Mouse (Mus musculus) MEL (cell line): Measurements from ENCODE around the gene Sub1. TPM values are rescaled to one million over a fixed set of nuclear protein-coding genes. Genes with fewer than 3 reads are reported as not detected.

Experiments used
- DNase-seq: peaks from one replicate; pipeline ENCODE4 v3.0.0; 2011; ENCODE audit warnings: low read depth, low spot score
- H3K27ac ChIP-seq: 2 replicates; pipeline ENCODE4 v1.5.1; 2012; ENCODE audit warnings: low read depth, mild to moderate bottlenecking, control low read depth, low read length, moderate library complexity; ENCODE audit not compliant: control insufficient read depth
- H3K27me3 ChIP-seq, 2 experiments: fragments of 150-350 bp in 1 of 2; sonication (generic) in 1 of 2; 2 replicates each; pipeline ENCODE4 v1.6.1; 2012; ENCODE audit warnings: low read length in 2 of 2, mild to moderate bottlenecking in 2 of 2, improper control_type of control experiment in 1 of 2, moderate library complexity in 1 of 2; ENCODE audit not compliant: insufficient read depth in 2 of 2, control insufficient read depth in 1 of 2
- H3K36me3 ChIP-seq, 2 experiments: 2 replicates each; pipeline ENCODE4 v1.6.1; 2012 to 2014; ENCODE audit warnings: low read length in 2 of 2, improper control_type of control experiment in 1 of 2, inconsistent platforms in 1 of 2, mild to moderate bottlenecking in 1 of 2; ENCODE audit not compliant: insufficient read depth in 2 of 2, control insufficient read depth in 1 of 2
- H3K4me1 ChIP-seq, 2 experiments: fragments of 150-350 bp in 1 of 2; sonication (generic) in 1 of 2; 2 replicates each; pipeline ENCODE4 v1.6.1; 2012; ENCODE audit warnings: low read length in 2 of 2, improper control_type of control experiment in 1 of 2, mild to moderate bottlenecking in 1 of 2; ENCODE audit not compliant: insufficient read depth in 2 of 2, control insufficient read depth in 1 of 2
- H3K4me3 ChIP-seq, 2 experiments: fragments of 150-350 bp in 1 of 2; sonication (generic) in 1 of 2; 2 replicates each; pipeline ENCODE4 v1.5.1; 2012; ENCODE audit warnings: low read depth in 2 of 2, low read length in 2 of 2, mild to moderate bottlenecking in 2 of 2, moderate library complexity in 2 of 2, control low read depth in 1 of 2, improper control_type of control experiment in 1 of 2; ENCODE audit not compliant: control insufficient read depth in 1 of 2, insufficient read depth in 1 of 2
- H3K79me2 ChIP-seq: 2 replicates; pipeline ENCODE4 v1.6.1; 2012; ENCODE audit warnings: mild to moderate bottlenecking, low read length, moderate library complexity; ENCODE audit not compliant: control insufficient read depth, poor library complexity, insufficient read depth
- H3K9ac ChIP-seq: 2 replicates; pipeline ENCODE4 v1.6.1; 2012; ENCODE audit warnings: low read depth, mild to moderate bottlenecking, control low read depth, low read length, moderate library complexity; ENCODE audit not compliant: control insufficient read depth, poor library complexity, severe bottlenecking
- H3K9me3 ChIP-seq: fragments of 150-350 bp; sonication (generic); replicated peaks from 2 replicates; pipeline ENCODE4 v1.6.1; 2012; ENCODE audit warnings: mild to moderate bottlenecking, low read length, improper control_type of control experiment, moderate library complexity; ENCODE audit not compliant: insufficient read depth
- BHLHE40 ChIP-seq: IDR thresholded peaks from 2 replicates; pipeline ENCODE4 v1.6.1; 2012; ENCODE audit warnings: low read depth, mild to moderate bottlenecking, inconsistent platforms, low read length, improper control_type of control experiment, borderline replicate concordance
- CHD1 ChIP-seq: IDR thresholded peaks from 2 replicates; pipeline ENCODE4 v1.6.1; 2012; ENCODE audit warnings: low read depth, mild to moderate bottlenecking, inconsistent platforms, low read length, improper control_type of control experiment
- CTCF ChIP-seq, 3 experiments: IDR thresholded peaks in 2 of 3; conservative IDR thresholded peaks in 1 of 3; 2 replicates each; pipeline ENCODE4 v1.5.1; 2011 to 2012; ENCODE audit warnings: low read length in 3 of 3, low read depth in 2 of 3, mild to moderate bottlenecking in 2 of 3, improper control_type of control experiment in 1 of 3, inconsistent platforms in 1 of 3, mixed read lengths in 1 of 3, moderate library complexity in 1 of 3; ENCODE audit not compliant: control insufficient read depth in 1 of 3, insufficient read depth in 1 of 3, poor library complexity in 1 of 3, severe bottlenecking in 1 of 3
- E2F4 ChIP-seq: IDR thresholded peaks from 2 replicates; pipeline ENCODE4 v1.6.1; 2011; ENCODE audit warnings: low read depth, low read length, improper control_type of control experiment, borderline replicate concordance
- ELF1 ChIP-seq: IDR thresholded peaks from 2 replicates; pipeline ENCODE4 v1.6.1; 2014; ENCODE audit warnings: low read depth, mild to moderate bottlenecking, inconsistent platforms, low read length, improper control_type of control experiment, moderate library complexity
- ETS1 ChIP-seq: IDR thresholded peaks from 2 replicates; pipeline ENCODE4 v1.6.1; 2012; ENCODE audit warnings: low read depth, mild to moderate bottlenecking, inconsistent platforms, low read length, improper control_type of control experiment, moderate library complexity
- GABPA ChIP-seq: IDR thresholded peaks from 2 replicates; pipeline ENCODE4 v1.6.1; 2012; ENCODE audit warnings: low read depth, mild to moderate bottlenecking, inconsistent platforms, low read length, improper control_type of control experiment, moderate library complexity
- HCFC1 ChIP-seq: IDR thresholded peaks from 2 replicates; pipeline ENCODE4 v1.6.1; 2012; ENCODE audit warnings: low read depth, mild to moderate bottlenecking, inconsistent platforms, low read length, improper control_type of control experiment, moderate library complexity
- JUND ChIP-seq: IDR thresholded peaks from 2 replicates; pipeline ENCODE4 v1.6.1; 2011; ENCODE audit warnings: low read depth, mild to moderate bottlenecking, improper control_type of control experiment, low read length
- KAT2A ChIP-seq: conservative IDR thresholded peaks from 2 replicates; pipeline ENCODE4 v1.6.1; 2012; ENCODE audit warnings: low read depth, low read length, improper control_type of control experiment, inconsistent platforms
- MAFK ChIP-seq: IDR thresholded peaks from 2 replicates; pipeline ENCODE4 v1.6.1; 2011; ENCODE audit warnings: low read depth, mild to moderate bottlenecking, low read length, improper control_type of control experiment, borderline replicate concordance
- MAZ ChIP-seq: IDR thresholded peaks from 2 replicates; pipeline ENCODE4 v1.6.1; 2012; ENCODE audit warnings: low read depth, mild to moderate bottlenecking, inconsistent platforms, low read length, improper control_type of control experiment
- MEF2A ChIP-seq: IDR thresholded peaks from 2 replicates; pipeline ENCODE4 v1.6.1; 2014; ENCODE audit warnings: low read depth, mild to moderate bottlenecking, inconsistent platforms, low read length, improper control_type of control experiment; ENCODE audit not compliant: poor library complexity, insufficient replicate concordance, severe bottlenecking; ENCODE audit errors: extremely low read depth
- MXI1 ChIP-seq: IDR thresholded peaks from 2 replicates; pipeline ENCODE4 v1.6.1; 2011; ENCODE audit warnings: mild to moderate bottlenecking, low read depth, low read length, improper control_type of control experiment
- MYC ChIP-seq: IDR thresholded peaks from 2 replicates; pipeline ENCODE4 v1.6.1; 2011; ENCODE audit warnings: low read depth, mild to moderate bottlenecking, low read length, improper control_type of control experiment, moderate library complexity
- NELFE ChIP-seq: IDR thresholded peaks from 2 replicates; pipeline ENCODE4 v1.6.1; 2011; ENCODE audit warnings: low read depth, low read length, improper control_type of control experiment
- NRF1 ChIP-seq: IDR thresholded peaks from 2 replicates; pipeline ENCODE4 v1.6.1; 2014; ENCODE audit warnings: low read depth, mild to moderate bottlenecking, inconsistent platforms, low read length, improper control_type of control experiment, moderate library complexity; ENCODE audit not compliant: poor library complexity, insufficient read depth, severe bottlenecking
- POLR2A ChIP-seq, 2 experiments: IDR thresholded peaks; 2 replicates each; pipeline ENCODE4 v1.6.1; 2011 to 2012; ENCODE audit warnings: low read length in 2 of 2, mild to moderate bottlenecking in 2 of 2, control low read depth in 1 of 2, improper control_type of control experiment in 1 of 2, low read depth in 1 of 2, moderate library complexity in 1 of 2; ENCODE audit not compliant: control insufficient read depth in 1 of 2, insufficient read depth in 1 of 2, poor library complexity in 1 of 2
- POLR2AphosphoS2 ChIP-seq: IDR thresholded peaks from 2 replicates; pipeline ENCODE4 v1.6.1; 2011; ENCODE audit warnings: low read length, improper control_type of control experiment
- RAD21 ChIP-seq: IDR thresholded peaks from 2 replicates; pipeline ENCODE4 v1.6.1; 2011; ENCODE audit warnings: mild to moderate bottlenecking, low read depth, low read length, improper control_type of control experiment
- SIN3A ChIP-seq: IDR thresholded peaks from 2 replicates; pipeline ENCODE4 v1.6.1; 2012; ENCODE audit warnings: low read length, improper control_type of control experiment, inconsistent platforms
- SMC3 ChIP-seq: IDR thresholded peaks from 2 replicates; pipeline ENCODE4 v1.6.1; 2011; ENCODE audit warnings: low read depth, low read length, improper control_type of control experiment
- TAL1 ChIP-seq: IDR thresholded peaks from 2 replicates; pipeline ENCODE4 v1.6.1; 2012; ENCODE audit warnings: mild to moderate bottlenecking, inconsistent platforms, low read length, moderate library complexity, mixed read lengths
- TBP ChIP-seq: IDR thresholded peaks from 2 replicates; pipeline ENCODE4 v1.8.0; 2011; ENCODE audit warnings: low read depth, low read length, improper control_type of control experiment
- TCF12 ChIP-seq: IDR thresholded peaks from 2 replicates; pipeline ENCODE4 v1.6.1; 2014; ENCODE audit warnings: low read depth, mild to moderate bottlenecking, inconsistent platforms, low read length, improper control_type of control experiment, moderate library complexity
- UBTF ChIP-seq: IDR thresholded peaks from 2 replicates; pipeline ENCODE4 v1.6.1; 2012; ENCODE audit warnings: low read depth, mild to moderate bottlenecking, inconsistent platforms, low read length, improper control_type of control experiment, moderate library complexity, borderline replicate concordance; ENCODE audit not compliant: insufficient read depth
- USF1 ChIP-seq: IDR thresholded peaks from 2 replicates; pipeline ENCODE4 v1.6.1; 2014; ENCODE audit warnings: low read depth, mild to moderate bottlenecking, inconsistent platforms, low read length, improper control_type of control experiment, moderate library complexity
- USF2 ChIP-seq, 2 experiments: IDR thresholded peaks; 2 replicates each; pipeline ENCODE4 v1.6.1; 2011 to 2012; ENCODE audit warnings: improper control_type of control experiment in 2 of 2, low read length in 2 of 2, borderline replicate concordance in 1 of 2, inconsistent platforms in 1 of 2, low read depth in 1 of 2, mild to moderate bottlenecking in 1 of 2; ENCODE audit not compliant: insufficient read depth in 1 of 2
- ZC3H11A ChIP-seq: IDR thresholded peaks from 2 replicates; pipeline ENCODE4 v1.6.1; 2012; ENCODE audit warnings: low read depth, mild to moderate bottlenecking, inconsistent platforms, low read length, improper control_type of control experiment
- ZKSCAN1 ChIP-seq: IDR thresholded peaks from 2 replicates; pipeline ENCODE4 v1.6.1; 2012; ENCODE audit warnings: low read depth, mild to moderate bottlenecking, inconsistent platforms, low read length, improper control_type of control experiment, moderate library complexity
- ZNF384 ChIP-seq: IDR thresholded peaks from 2 replicates; pipeline ENCODE4 v1.6.1; 2012; ENCODE audit warnings: low read depth, mild to moderate bottlenecking, inconsistent platforms, low read length, improper control_type of control experiment
- polyA plus RNA-seq, 2 experiments: library from polyadenylated mRNA; stranded (reverse) in 1 of 2; unstranded in 1 of 2; fragments of >175 nt in 1 of 2; fragments of >200 nt in 1 of 2; gene quantifications; 2 replicates each; pipeline versions ENCODE4 v1.2.1 to v1.2.4; 2012; ENCODE audit warnings: low replicate concordance in 2 of 2, low read depth in 1 of 2; ENCODE audit not compliant: insufficient read length in 2 of 2, insufficient read depth in 1 of 2, missing spikeins in 1 of 2
- total RNA-seq: library from RNA; depleted of rRNA; stranded (reverse); fragments of 300-350 nt; gene quantifications from 2 replicates; pipeline ENCODE4 v1.2.3, GENCODE M21; 2012

Sub1 gene
- total and polyA plus RNA-seq, 3 experiments, result 369 to 710 TPM; not detected in 1

- TF ChIP-seq TBP (0 out of 2 replicates have a peak, but pooled peaks have one; percentile 42), SIN3A (peak; percentile 64; the same call in 1 of the 2 replicates), UBTF (no peak), NRF1 (no peak)
These were observed 41.3 kb upstream of the Sub1 start (continued) for GRCm38 (mm10) chr15:12037866-12038625.

DNA sequence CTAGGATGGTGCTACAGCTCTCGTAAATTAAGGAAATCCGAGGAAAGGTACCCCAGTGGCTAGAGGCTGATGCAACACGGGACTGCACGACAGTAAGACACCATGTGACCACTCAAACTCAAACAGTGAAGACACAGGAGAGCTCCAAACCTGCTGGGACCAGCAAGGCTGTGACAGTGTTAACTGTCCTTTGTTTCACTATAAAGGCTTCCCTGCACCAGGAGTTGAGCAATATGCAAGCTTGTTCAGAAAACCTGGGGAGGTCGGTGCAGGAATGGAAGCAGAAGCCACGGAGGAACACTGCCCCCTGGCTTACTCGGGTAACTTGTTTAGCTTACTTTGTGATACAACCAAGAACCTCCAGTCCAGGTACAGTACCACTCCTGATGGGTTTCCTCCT is 40.4 kb upstream of the Sub1 start:
- Histone ChIP-seq H3K4me3 (peak overlapping the region; percentile 64 to 85), H3K27me3 (no peaks in the 10 kb centered on the region), H3K9ac (peak overlapping the region; percentile 84), H3K36me3 (peaks cover 0 to 20% of the 10 kb centered on the region in 2 experiments; a peak in 2 of 4 replicates), H3K4me1 (peaks cover 11 to 36% of the 10 kb centered on the region in 2 experiments), H3K9me3 (no peaks in the 10 kb centered on the region), H3K27ac (peak overlapping the region; percentile 94), H3K79me2 (no peaks in the 10 kb centered on the region; the same call in 1 of the 2 replicates)
- DNase-seq, result peak; percentile 89
- no peak for TF ChIP-seq UBTF
- TF ChIP-seq ETS1, result peak; percentile 67
- TF ChIP-seq MXI1, result peak; percentile 75
- peak; percentile 50 for TF ChIP-seq RAD21
- peak; percentile 57; the same call in 1 of the 2 replicates for TF ChIP-seq HCFC1
- TF ChIP-seq TBP, result peak; percentile 68; the same call in 1 of the 2 replicates
- TF ChIP-seq E2F4, result no peak
- TF ChIP-seq CHD1, result no peak
- peak; percentile 35 to 69 (median 55); a peak in 5 of 6 replicates for TF ChIP-seq CTCF (IDR thresholded peaks at IDR 0.05 in 2 of 3, conservative IDR thresholded peaks at IDR 0.05 in 1 of 3; ENCODE audit: control insufficient read depth in 1 of 3, insufficient read depth in 1 of 3, low read depth in 2 of 3, low read length in 3 of 3, poor library complexity in 1 of 3, severe bottlenecking in 1 of 3)
- peak; percentile 57 for TF ChIP-seq SMC3
- peak; percentile 80 for TF ChIP-seq SIN3A
- TF ChIP-seq MAZ, result no peak
- peak; percentile 76 for TF ChIP-seq NELFE
- TF ChIP-seq ELF1, result peak; percentile 42; the same call in 1 of the 2 replicates
- TF ChIP-seq TAL1, result no peak
- peak in 1 of 2 experiments; percentile 73; a peak in 2 of 4 replicates for TF ChIP-seq USF2 (IDR thresholded peaks at IDR 0.05; ENCODE audit: borderline replicate concordance in 1 of 2, insufficient read depth in 1 of 2, low read depth in 1 of 2, low read length in 2 of 2)
- TF ChIP-seq BHLHE40, result 0 out of 2 replicates have a peak, but pooled peaks have one; percentile 8
- no peak for TF ChIP-seq ZNF384
- peak; percentile 63 to 68 for TF ChIP-seq POLR2A (IDR thresholded peaks at IDR 0.05; ENCODE audit: control insufficient read depth in 1 of 2, insufficient read depth in 1 of 2, low read depth in 1 of 2, low read length in 2 of 2, poor library complexity in 1 of 2)
- TF ChIP-seq MAFK, result no peak
- no peak for TF ChIP-seq ZKSCAN1
- TF ChIP-seq NRF1, result no peak
- peak; percentile 57; the same call in 1 of the 2 replicates for TF ChIP-seq KAT2A
- no peak for TF ChIP-seq GABPA
- TF ChIP-seq MYC, result peak; percentile 94
- peak; percentile 49 for TF ChIP-seq TCF12
- TF ChIP-seq JUND, result 0 out of 2 replicates have a peak, but pooled peaks have one; percentile 77
- TF ChIP-seq MEF2A, result no peak
- peak; percentile 88; the same call in 1 of the 2 replicates for TF ChIP-seq POLR2AphosphoS2
- peak; percentile 93 for TF ChIP-seq USF1
- TF ChIP-seq ZC3H11A, result peak; percentile 22; the same call in 1 of the 2 replicates
